Mouse (Mus musculus): ENCODE measurements at regions not wholly inside any gene's neighbourhood (a gene's known extent, or its start where the extent isn't known, plus 50 kb on each side); places are given as distances from the start of the nearest gene placed in this dataset.
"Not testable (repeated sequence)": the region's sequence is repeated elsewhere in the genome, so short reads cannot be mapped to it uniquely, and the experiment has no call there.

DNA sequence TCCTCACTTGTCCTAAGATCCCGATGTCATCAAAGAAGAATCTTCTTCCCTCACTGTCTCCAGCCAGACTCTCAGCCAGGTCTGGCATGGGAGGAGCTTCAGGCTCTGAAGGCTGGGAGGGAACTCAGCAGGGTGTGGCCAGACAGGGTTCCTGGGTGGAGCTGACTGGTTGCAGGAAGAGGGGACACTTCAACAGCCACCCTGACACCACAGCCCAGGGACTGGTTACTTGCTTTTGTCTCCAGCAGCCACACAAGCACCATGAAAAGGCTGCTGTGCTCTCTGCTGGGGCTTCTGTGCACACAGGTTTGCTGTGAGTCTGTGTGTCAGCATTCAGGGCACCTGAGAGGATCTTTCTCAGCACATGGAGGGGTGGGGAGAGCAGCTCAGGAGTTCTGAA, 577.0 kb upstream of the Olfr1507 start:
- DNase-seq = not testable (repeated sequence)

GRCm38 (mm10) chr14:53054439-53054838, 558.9 kb upstream of the Olfr1507 start:
- not testable (repeated sequence) for DNase-seq

GRCm38 (mm10) chr14:53053465-53054123, 558.0 kb upstream of the Olfr1507 start:
- not testable (repeated sequence) for DNase-seq

- DNase-seq = not testable (repeated sequence)
Measured at GRCm38 (mm10) chr14:53047683-53048082, 552.1 kb upstream of the Olfr1507 start.

DNA sequence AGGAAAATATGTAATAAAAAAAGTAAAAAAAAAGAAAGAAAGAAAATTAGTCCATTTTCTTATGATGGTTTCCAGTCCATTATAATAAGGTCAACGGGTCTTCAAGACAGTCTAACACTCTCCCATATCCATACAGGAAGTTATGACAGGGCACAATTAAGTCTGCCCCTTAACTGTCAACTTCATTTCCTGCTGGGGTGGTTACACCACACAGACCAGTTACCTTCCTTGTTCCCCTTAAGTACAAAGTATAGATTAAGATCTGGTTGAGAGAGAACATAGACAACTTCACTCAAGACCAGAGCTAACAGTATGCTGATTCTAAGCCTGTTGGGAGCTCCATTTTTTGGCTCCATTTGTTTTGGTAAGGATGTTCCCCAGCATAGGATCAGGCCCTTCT, 551.4 kb upstream of the Olfr1507 start:
- not testable (repeated sequence) for DNase-seq

DNA sequence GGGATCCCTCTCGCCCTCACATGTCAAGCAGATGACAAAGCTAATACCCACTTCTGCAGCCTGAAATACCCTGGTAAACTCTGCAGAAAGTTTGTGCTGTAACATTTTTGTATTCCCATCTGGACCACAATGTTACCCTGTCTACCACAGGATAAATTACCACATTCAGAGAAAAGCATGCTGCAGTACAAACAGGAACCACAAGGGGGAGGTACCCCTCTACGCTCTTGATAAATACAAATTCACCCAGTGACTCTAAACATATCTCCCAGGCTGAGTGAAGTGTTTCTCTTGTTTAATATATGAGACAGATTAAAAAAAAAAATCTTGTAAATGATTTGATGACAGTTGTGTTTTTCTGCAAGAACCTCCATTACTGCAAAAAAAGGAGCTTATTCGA, 549.8 kb upstream of the Olfr1507 start:
- not testable (repeated sequence) for DNase-seq

GRCm38 (mm10) chr14:53044101-53044500, 548.6 kb upstream of the Olfr1507 start:
- not testable (repeated sequence) for DNase-seq

DNA sequence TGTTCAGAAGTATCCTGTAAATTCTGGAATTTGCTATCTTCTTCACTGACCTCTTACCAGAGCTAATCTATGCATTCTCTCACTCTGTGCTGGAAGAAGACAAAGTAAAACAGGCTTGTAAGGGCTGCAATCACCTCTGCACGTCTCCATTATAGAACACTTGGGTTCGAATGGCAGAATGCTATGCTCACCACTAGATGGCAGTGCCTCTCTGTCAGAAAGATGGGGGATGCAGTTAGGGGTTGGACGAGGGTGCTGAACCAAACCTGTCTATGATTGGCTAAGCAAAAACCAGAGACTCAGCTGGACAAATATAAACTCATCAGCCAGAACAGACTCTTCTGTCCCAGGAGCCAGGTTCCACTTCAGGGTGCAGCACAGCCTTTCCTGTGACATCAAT, 546.5 kb upstream of the Olfr1507 start:
- not testable (repeated sequence) for DNase-seq

DNA sequence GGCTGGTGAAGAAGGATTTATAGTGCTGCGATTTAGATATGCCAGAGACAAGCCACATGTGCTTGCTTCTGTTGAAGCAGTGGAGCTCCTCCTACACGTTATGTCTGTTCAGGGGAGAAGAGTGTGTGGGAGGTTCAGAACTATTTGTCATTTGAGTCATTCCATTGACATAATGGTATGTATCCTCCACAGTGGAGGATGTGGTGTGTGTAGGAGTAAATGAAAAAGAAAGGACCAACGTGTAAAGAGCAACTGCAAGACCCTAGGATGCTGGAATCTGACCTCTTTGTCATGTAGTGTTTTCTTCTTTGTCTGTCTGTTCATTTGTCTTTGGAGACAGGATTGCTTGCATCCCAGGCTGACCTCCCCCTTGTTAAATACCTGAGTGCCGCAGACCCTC, 543.9 kb upstream of the Olfr1507 start:
- peak; percentile 38 for DNase-seq

GRCm38 (mm10) chr14:53034940-53035339, 539.4 kb upstream of the Olfr1507 start:
- DNase-seq = not testable (repeated sequence)

- DNase-seq = not testable (repeated sequence)
Measured at GRCm38 (mm10) chr14:53033221-53033620, 537.7 kb upstream of the Olfr1507 start.

DNA sequence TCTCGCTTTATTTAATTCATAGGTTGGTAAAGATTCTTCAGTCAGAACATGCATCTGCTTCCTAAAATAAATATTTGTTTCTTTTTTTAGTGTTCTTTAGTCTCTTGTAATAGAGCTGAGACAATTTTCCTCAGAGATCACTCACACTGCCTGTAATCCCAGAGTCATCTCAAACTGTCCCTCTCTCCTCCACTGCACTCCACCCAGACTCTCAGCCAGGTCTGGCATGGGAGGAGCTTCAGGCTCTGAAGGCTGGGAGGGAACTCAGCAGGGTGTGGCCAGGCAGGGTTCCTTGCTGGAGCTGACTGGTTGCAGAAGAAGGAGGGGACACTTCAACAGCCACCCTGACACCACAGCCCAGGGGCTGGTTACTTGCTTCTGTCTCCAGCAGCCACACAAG, 536.9 kb upstream of the Olfr1507 start:
- not testable (repeated sequence) for DNase-seq

DNA sequence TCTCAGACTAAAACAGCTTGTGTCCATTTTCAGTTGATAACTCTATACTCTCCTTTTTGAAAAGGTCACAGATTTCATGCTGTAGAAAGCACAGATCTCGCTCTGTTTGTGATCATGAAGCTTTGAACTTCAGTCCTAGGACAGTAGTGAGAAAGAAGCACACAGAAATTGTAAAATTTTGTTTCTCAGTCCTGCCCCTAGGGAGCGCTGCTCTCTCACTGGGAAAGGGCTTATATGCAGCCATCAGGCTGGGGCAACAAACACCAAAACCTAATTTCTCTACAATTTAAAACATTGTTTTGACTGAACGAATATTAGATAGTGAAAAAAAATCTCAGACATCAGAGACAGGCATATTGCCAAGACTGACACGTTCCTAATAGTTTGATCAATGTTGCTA, 534.7 kb upstream of the Olfr1507 start:
- not testable (repeated sequence) for DNase-seq

DNA sequence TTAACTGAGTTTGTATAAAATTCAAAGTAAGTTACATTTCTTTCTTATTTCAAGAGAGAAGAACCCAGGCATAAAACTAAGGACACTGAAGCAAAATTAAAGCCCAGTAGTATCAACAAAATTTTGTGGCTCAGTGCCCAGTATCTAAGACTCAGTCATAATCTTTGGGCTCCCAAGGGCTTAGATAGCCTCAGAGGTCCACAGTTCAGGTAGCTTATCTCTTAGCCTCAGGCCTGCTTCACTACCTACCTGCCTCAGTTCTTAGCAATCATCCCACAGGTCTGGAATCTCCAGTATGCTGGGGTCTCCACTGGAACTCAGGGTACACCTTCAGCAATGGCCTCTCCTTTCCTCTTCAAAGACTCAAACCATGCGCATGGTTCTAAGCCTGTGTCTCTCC, 531.4 kb upstream of the Olfr1507 start:
- not testable (repeated sequence) for DNase-seq

DNA sequence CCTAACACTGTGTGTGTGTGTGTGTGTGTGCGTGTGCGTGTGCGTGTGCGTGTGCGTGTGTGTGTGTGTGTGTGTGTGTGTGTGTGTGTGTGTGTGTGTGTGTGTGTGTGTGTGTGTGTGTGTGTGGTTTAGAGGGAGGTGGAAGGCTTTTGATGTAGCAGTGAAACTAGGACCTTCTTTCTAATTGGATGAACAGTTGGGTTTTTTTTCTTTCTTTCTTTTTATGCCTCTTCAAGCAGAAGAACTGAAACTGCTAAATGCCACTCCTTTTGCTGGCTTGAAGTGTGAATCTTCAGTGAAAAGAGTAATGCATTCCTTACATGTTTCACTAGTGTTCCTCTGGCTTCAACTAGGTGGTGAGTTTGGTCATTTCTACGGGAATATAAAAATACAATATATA, 524.6 kb upstream of the Olfr1507 start:
- not testable (repeated sequence) for DNase-seq

DNA sequence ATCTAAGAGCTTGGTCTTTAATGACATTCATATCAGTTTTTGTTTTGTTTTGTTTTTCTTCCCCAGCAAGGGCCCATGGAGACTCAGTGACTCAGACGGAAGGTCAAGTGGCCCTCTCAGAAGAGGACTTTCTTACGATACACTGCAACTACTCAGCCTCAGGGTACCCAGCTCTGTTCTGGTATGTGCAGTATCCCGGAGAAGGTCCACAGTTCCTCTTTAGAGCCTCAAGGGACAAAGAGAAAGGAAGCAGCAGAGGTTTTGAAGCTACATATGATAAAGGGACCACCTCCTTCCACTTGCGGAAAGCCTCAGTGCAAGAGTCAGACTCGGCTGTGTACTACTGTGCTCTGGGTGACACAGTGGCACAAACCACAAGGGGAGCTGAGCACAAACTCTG, 512.2 kb upstream of the Olfr1507 start:
- not testable (repeated sequence) for DNase-seq

- not testable (repeated sequence) for DNase-seq
Measured at GRCm38 (mm10) chr14:53007323-53007722, 511.8 kb upstream of the Olfr1507 start.

- not testable (repeated sequence) for DNase-seq
Measured at GRCm38 (mm10) chr14:53001289-53001688, 505.7 kb upstream of the Olfr1507 start.

DNA sequence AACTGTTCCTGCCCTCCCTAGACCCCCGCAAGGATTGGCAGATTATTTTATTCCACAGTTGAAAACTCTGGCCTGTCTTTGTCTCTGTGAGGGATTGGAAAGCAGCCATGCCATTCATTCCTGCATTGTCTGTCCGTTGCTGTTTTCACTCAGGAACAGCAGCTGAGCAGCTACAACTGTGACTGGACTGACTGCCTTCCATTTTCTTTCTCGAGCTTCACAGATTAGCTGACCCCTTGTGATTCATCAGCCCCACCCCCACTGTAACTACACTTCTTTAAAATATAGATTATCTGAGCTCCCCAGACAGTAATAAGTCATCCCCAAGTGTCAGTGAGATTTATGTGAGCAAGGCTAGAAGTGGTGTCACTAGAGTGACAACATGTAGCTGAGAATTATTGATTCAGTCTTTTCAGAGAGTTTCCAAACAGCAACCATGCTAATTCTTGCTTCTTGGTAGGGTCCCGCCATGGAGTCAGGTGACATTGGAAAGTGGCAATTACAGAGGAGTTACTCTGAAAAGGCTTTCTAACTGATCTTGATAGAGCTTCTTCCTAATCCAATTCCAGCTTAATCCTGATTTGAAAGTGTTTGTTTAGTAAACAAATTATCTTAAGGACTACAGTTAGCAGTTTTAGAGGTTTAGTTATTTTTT, 496.7 kb upstream of the Olfr1507 start:
- DNase-seq = not testable (repeated sequence)

DNA sequence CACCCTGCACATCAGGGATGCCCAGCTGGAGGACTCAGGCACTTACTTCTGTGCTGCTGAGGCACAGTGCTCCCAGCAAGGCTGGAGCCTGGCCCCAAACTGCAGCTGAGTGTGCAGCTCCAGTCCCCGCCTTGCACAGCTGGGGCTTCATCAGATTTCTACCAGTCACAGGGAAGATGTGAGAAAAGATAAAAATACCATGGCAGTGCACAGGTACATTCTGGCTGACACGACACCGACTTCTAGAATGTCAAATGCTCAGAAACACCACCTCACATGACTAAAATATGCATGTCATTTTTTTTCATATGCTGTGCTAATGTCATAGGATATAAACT, 495.7 kb upstream of the Olfr1507 start:
- not testable (repeated sequence) for DNase-seq

GRCm38 (mm10) chr14:52990569-52991327, 495.2 kb upstream of the Olfr1507 start:
- not testable (repeated sequence) for DNase-seq

- not testable (repeated sequence) for DNase-seq
Measured at GRCm38 (mm10) chr14:52989940-52990339, 494.4 kb upstream of the Olfr1507 start.

- not testable (repeated sequence) for DNase-seq
Measured at GRCm38 (mm10) chr14:52988563-52988962, 493.0 kb upstream of the Olfr1507 start.
